Mouse (Mus musculus) thymus, adult 2 months (tissue): Measurements from ENCODE around the gene Iqcf3.

ENCODE experiments used
- CTCF ChIP-seq: fragments of 200-500 bp; IDR thresholded peaks from 2 replicates; pipeline ENCODE4 v1.5.1; 2012; ENCODE audit warnings: mild to moderate bottlenecking, control low read depth, low read length, moderate library complexity, borderline replicate concordance; ENCODE audit not compliant: control insufficient read depth, poor library complexity, insufficient read depth; ENCODE audit errors: extremely low read depth
- POLR2A ChIP-seq: fragments of 200-500 bp; IDR thresholded peaks from 2 replicates; pipeline ENCODE4 v1.6.1; 2012; ENCODE audit warnings: mild to moderate bottlenecking, low read length, control low read depth, moderate library complexity; ENCODE audit not compliant: control insufficient read depth, poor library complexity, insufficient read depth; ENCODE audit errors: extremely low read depth

DNA sequence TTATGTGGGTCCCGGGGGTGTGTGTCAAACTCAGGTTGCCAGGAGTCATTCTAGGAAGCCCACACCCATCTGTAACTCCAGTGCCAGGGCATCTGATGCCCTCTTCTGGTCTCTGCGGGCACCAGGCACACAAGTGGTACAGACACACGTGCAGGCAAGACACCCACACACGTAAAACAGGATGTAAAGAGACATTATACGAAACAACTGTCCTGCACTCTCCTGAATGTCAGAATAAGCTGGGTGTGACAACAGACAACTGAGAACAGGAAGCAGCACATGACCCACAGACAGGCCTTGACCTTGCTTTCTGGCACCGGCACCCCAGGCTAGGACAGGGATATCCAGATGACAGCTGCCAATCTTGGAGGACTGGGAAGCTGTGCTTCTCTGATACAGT lies 92.1 kb downstream of the Iqcf3 start:
- no peak for TF ChIP-seq POLR2A
- no peak for TF ChIP-seq CTCF
